Mouse (Mus musculus) thymus, postnatal 14 days (tissue): ENCODE data around the gene Rnf19b.

Source experiments
- DNase-seq: peaks from one replicate; pipeline ENCODE4 v3.0.0; 2021

The Rnf19b gene

DNA sequence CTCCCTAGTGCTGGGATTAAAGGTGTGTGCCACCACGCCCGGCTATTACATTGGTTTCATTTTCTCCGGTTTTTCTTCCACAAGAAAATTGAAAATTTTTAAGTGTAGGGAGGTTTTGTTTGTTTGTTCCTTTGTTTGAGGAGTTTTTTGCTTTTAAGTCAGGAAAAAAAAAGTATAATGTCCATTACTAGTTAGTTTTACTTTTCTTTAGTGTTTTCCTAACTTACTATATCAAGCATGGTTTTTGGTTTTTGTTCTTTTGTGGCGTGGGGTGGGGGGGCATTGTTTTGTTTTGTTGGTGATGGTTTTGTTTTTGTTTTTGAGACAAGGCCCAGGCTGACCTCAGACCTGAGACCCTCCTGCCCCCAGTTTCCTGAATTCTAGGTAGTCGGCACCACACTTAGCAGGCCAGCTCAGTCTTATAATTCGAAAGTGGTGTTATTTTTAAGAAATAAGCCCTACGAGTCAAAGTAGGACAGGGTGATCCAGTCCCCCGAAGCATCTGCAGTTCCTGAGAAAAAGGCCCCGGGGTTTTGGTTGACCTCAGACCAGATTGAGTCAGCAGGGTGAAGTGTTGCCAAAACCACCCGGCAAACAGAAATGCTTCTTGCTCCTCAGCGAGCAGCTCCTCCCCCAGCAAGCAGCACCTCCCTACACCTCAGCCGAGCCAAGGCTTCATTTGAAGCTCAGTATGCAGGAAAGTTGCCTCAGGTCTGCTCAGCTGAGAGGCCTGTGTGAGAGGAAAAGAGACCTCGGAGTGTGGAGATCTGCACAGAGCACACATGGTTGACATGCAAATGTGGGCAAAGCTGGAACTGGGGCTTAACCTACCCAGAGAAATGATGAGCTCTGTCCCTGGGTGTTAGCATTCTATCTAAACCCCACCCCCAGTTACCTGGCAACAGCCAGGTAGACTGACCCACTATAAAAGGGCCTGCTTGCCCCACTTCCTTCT lies 23.1 kb upstream of the Rnf19b start:
- DNase-seq: peak; percentile 40

DNA sequence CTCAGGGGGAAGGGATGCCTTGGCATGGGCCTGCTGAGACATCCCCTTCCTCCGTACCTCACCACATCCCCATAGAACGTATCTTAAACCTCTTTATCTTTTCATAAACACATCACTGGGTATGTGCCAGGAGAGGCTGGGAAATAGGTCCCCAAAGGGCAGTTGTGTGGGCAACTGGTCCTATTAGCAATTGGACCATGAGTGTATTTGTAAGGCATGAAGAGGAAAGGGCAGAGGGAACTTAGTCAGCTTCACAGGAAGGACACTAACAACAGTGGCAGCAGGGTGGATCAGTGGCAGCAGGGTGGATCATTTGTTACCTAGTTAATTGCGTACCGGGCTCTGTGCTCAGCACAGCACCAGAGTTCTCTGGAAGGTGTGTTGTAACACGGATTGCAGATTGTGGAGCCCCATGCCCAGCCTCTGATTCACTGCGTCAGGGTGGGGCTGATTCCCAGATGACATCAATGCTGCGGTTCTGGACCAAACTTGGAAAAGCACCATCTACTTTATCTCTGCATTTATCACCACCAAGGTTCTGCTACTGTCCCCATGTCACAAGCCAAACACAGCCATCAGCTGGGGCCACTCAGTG lies 22.1 kb upstream of the Rnf19b start:
- no peak for DNase-seq

DNA sequence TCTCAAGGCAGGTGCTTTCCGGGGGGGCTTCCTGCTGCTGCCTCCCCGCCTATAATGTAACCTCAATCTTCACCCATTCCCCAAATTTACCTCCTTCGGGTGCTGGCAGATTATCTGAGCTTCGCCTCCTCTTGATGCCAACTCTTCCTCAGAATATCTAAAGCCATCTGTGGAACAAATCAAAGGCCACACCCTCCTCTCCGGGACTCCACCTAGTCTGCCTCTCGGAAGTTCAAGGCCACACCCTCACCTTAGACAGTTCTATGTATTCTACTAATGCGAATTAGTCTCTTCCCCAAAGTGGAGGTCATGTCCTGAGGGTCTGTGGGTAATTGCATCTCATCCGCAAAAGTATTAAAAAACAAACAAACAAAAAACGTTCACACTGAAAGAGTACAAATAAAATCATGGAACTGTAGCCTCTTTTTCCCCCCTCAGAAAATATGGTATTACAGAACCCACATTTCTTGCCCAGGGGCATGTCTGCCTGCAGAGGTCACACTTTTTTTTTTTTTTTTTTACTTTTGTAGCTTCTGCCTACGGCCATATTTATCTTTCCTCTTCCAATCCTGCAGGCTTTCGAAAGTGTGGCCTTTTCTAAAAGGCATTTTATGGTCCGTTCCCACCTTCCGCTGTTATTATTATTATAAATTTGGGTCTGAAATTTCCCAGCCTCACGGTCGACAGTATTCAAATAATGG lies 10.2 kb upstream of the Rnf19b start:
- no peak for DNase-seq

GRCm38 (mm10) chr4:129048501-129049305 lies 9.4 kb upstream of the Rnf19b start:
- DNase-seq: peak; percentile 21

DNA sequence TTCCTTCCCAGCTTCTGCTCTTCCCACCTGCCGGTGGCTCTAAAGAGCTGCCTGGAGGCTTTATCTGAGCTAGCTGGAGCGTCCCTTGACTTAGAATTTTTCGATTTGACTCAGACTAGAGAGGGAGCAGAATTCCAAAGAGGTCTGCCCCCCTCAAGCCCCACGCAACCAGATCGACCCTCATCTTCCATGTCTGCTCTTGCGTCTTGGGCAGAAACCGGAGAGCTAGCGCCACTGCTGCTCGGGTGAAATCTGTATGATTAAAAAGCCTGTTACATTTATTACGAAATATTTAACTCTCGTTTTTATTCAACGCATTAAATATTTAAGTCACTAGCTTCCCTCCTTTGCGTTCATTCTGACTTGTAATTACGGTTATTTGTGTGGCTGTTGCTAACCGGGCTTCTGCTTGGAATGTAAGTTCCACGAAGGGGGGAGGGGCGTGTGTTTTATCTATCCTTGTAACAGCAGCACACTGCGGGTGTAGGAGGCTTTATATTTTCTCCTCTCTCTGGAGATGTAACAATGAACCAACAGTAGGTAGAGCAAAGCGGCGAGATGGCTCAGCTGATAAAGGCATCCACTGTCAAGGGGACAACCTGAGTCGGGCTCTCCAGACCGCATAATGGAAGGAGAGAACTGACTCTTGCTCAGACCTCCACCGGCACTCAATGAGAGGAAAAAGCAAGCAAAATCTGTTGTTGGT lies 8.6 kb upstream of the Rnf19b start:
- no peak for DNase-seq

GRCm38 (mm10) chr4:129050365-129050764 lies 7.7 kb upstream of the Rnf19b start:
- DNase-seq: no peak

DNA sequence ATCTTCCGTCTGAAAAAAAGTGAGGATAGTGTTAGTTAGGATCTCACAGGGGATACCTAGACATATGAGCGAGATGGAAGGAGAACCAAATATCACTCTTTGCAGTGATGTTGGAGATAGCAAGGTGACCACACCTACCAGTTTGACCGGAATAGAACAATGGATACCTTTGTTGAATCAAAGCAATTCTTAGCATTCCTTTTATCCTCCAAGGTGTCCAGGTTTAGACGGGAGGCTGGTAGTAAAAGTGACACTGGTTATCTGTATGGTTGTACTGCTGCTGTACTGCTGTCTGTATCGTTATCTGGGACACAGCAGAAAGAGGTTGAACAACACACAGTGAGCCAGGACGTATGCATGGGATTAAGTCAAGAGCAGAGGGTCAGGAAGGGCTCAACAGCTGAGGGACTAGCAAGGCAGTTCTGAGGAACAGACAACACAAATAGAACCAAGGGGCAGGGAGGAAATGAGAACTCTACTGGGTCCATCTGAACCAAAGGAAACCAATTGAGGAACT lies 7.1 kb upstream of the Rnf19b start:
- DNase-seq: no peak

DNA sequence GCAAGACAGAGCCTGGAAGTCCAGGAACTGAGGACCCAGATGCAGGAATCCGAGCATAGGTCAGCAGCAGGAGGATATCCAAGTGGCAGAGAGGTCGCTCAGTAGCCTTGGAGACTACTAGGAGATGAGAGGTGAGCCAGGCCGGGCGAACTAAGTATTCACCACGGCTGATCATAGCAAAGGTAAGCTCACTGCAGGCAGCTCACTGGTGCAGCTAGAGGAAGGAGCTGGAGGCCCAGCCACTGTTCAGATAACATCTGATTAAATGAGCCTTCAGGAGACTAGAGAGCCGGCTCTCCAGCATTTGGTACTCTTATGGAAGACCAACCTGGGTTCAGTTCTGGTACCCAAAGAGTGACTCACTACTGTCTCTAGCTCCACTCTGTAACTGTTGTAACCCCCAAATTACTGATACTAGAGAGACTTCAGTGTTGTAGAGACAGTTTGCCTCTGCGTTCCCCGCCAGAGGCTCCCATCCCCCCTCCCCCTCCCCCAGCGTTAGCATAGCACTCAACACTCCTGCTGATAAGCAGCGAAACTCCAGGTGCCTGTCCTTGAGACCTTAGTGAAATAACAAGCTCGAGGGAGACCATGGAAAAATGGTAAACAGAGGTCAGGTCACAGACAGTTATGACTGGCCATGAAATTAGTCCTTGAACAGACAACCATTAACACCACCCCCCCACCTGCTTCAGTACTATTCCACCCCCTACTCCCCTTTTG lies 6.4 kb upstream of the Rnf19b start:
- no peak for DNase-seq

GRCm38 (mm10) chr4:129054757-129055156 lies 3.3 kb upstream of the Rnf19b start:
- no peak for DNase-seq

GRCm38 (mm10) chr4:129055562-129055961 lies 2.5 kb upstream of the Rnf19b start:
- DNase-seq: no peak

DNA sequence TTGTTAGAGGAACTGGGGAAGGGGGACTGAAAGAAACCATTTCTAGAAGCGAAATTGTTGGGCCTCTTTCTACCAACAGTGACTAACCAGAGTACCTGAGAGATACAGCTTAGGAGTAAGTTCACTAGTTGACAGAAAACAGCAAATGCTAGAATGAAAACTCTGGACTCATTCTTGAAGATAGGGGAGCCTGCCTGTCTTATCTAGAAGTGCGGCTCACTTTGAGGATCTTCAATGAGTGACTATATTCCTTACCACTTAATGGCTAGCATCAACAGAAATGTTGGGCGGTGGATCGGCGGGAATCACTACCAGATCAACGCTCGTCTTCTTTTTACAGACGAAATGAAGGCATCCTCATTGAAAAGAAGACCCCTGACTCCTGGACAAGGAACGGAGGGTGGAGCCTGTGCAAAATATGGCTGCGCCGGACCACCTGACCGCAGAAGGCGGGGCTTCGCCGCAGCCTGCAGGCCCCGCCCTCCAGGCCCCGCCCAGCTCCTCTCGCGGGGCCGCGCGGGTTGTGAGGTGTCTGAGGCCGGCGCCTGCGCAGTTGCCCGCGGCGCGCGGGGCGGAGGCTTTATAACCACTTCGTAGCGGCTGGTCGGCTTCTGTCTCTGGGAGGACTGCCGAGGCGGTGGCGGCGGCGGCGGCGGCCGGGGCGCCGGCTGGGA lies 401 bp upstream of the Rnf19b start:
- peak; percentile 96 for DNase-seq

DNA sequence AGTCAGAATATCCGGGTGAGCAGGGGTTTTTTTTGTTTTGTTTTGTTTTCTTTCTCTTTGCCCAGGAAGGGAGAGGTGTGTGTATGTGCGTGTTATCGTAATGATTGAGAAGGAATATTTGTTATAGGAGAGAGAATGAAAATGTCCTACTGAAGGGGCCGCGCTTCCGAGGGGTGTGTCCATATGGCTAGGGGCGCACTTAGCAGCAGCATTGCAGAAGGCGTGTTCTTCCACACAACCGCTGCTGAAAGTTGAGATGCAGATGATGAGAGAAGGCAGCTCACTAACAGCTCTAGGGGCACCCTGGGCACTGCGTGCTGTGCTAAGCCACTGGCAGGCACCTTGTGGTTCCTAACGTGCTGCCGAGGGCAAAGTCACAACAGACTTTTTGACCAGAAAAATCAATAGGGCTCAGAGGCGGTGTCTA lies 1.1 kb downstream of the Rnf19b start:
- peak; percentile 46 for DNase-seq

DNA sequence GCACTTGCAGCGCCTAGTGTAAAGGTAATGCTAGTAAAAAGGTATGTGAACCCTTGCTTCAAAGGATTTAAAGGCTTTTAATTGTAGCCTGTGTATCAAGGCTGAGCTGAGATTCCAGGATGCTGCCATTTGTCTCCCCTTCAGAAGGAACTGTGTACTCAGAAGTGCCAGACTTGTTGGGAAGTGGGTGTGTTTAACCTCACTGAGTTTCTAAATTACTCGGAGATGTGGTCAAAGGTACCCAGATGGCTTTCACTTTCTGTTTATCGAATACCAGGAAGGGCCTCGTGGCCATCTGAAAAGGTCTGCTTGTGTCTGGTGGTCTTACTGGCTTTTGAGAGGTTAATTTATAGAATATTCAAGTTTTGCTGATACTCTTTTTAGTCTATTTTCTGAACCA lies 1.9 kb downstream of the Rnf19b start:
- DNase-seq: no peak

- DNase-seq: no peak
These were observed 3.4 kb downstream of the Rnf19b start for GRCm38 (mm10) chr4:129061486-129061885.

- DNase-seq: no peak
These were observed 4.4 kb downstream of the Rnf19b start for GRCm38 (mm10) chr4:129062281-129063075.

DNA sequence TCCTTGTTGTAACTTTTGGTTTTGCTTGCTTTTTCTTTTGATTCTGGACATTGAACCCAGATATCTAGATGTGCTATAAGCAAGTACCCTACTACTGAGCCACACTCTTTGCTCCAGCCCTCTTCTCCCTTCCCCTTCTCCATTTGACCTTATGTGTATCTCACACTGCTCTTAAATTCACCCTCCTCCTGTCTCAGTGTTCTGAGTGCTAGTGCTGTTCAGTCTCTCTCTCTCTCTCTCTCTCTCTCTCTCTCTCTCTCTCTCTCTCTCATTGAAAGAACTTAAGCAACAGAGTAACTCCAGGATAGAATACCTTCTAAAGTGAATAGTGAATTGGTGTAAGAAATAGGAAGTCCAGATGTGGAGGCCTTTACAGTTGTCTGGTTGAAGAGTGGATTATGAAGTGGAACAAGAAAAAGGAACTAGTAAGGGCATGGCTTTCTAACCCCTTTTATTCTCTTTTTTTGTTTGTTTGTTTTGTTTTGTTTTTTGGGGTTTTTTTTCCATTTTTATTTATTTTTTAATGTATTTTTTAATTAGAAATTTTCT lies 7.7 kb downstream of the Rnf19b start:
- no peak for DNase-seq

DNA sequence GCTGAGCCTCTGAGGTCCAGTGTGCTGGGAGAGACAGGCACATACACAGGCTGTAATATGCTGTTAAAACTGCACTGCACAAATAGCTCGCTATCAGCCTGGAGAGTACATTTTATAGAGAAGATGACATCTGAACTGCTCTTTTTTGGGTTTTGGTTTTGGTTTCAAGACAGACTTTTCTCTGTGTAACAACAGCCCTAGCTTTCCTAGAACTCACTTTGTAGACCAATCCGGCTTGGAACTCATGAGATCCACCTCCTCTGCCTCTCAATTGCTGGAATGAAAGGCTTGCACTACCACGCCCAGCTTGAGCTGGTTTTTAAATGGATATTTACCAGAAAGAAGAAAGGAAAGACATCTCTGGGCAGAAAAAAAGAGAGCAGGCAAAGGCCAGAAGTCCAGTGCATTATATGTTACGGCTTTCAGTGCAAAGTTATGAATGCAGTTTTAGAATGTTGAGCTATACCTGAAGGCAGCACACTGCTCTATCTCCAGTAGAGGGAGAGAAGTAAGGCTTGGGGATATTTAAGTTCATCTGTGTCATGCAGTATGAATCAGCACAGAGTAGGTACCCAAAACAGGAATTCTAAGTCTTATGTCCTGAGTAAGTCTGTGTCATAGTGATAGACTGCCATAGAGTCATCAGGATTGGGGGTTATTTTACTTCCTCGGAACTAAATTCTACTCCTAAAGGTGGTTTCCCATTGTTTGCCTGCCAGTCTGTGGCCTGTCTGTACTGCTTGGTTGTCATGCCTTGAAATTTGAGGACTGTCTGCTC lies 9.8 kb downstream of the Rnf19b start:
- no peak for DNase-seq

DNA sequence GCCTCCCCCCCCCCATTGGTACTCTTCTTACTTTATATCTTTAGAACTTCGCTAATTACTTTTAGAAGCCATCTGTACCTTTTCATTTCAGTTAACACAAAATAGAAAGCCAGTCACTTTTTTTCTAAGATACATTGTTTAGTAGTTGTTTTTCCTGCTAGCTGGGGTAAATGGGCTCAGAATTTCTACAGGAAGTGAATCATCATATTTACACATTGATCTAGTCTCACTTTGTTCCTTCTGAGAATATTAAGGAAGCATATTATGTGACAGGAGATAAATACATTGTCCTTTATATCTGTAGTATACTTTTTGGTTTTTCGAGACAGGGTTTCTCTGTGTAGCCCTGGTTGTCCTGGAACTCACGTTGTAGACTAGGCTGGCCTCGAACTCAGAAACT lies 10.8 kb downstream of the Rnf19b start:
- no peak for DNase-seq

GRCm38 (mm10) chr4:129079126-129079525 lies 21.1 kb downstream of the Rnf19b start:
- DNase-seq: no peak
